Mouse (Mus musculus) layer of hippocampus, postnatal 25 days (tissue): ENCODE measurements around the gene Prdx1. TPM values are rescaled to one million over a fixed set of nuclear protein-coding genes. Genes with fewer than 3 reads are reported as not detected.

ENCODE experiments used
- DNase-seq, 2 experiments: peaks; one replicate each; pipeline ENCODE4 v3.0.0; 2022; ENCODE audit warnings: mixed read lengths in 2 of 2, low spot score in 1 of 2; ENCODE audit errors: extremely low spot score in 1 of 2
- total RNA-seq, 2 experiments: library from RNA; stranded (reverse); gene quantifications; 2 replicates each; pipeline ENCODE4 v1.2.3; 2021

The Prdx1 gene
- total RNA-seq, 2 experiments from 2014 or later, result 162 to 182 TPM

DNA sequence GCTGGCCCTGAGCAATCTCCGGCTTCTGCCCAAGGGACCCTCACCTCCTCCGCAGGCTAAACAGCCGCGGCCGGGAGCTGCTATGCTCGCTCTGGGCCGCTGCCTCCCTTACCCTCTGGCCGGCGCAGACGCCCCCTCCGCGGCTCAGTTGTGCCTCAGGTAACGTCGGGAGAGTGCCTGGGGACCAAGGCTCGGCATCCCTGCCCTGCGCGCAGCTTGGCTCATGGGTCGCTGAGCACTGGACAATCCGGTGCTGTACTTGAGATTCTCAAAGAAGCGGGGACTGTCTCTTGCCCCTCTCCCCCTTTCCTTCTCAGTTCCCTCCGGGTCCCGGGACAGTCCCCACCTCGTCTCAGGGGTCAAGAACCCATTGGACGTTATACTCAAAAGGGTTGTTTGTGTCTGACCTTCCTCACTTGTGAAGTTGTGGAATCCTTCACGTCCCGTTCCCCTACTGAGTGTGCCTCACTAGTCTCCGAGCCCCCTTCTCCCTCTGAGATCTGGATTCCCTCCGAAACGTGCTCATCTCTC is 35.8 kb downstream of the Prdx1 start:
- no peak for DNase-seq

DNA sequence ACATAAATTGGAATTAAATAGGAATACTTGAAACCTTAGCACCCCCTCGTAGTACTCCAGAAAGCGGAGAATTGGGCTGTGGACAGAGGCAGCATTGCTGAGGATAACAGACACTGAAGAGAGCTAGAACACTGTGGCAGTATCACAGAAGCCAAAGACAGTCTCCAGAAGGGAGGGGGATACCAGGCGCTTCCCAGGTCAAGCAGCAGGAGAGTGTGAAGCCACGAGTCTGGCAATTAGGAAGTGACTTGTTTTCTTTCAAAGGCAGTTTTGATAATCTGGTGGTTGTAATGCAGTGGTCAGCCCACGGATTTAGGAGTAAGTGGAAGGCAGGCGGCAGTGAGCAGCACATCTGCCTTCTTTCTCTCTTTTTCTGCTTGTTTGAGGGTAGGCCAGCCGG is 36.9 kb downstream of the Prdx1 start:
- DNase-seq, result no peak

DNA sequence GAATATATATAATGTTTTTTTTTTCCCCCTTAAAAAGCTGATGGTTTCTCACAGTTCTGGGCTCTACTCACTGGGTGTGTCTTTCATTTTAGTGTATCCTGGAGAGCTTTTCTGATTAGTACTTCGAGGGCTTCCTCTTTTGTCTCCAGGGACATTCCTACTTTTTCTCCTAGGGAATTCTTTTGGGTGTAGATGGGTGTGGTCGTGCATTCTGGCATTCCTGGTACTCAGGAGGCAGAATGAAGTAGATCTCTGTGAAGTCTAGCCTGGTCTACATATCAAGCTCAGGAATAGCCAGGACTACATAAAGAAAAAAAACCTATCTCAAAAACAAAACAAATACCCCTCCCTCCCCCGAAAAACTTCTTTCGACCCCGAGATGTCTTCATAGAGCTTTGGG is 40.1 kb downstream of the Prdx1 start:
- DNase-seq, result no peak

DNA sequence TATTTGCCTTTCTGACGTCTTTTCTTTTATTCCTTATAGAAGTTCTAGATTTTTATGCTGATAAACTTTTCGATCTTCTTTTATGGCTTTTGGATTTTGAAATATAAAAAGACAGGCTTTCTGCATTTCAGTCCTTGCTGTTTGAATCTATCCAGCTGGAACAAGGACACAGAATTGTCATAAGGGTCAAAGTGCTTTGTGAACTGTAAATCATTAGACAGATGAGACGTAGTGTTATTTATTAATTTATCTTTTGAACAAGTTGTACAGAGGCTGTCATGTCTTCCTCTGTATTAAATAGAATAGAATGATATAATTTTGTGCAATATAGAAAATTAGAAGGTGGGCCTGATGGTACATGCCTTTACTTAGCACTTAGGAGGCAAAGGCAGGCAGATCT is 42.1 kb downstream of the Prdx1 start:
- no peak for DNase-seq

DNA sequence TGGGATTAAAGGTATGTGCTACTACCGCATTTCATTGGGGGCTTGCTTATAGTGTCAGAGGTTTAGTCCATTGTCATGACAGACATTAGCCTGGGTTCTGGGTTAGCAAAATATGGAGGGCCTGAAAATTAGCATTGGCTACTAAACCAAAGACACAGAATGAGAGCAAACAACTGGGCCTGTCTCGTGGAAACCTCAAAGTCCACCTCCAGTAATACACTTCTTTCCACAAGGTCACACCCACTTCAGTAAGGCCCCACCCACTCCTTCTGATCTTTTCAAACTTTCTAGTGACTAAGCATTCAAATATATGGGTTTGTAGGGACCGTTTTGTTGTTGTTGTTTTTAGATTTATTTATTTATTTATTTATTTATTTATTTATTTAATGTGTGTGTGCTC is 44.2 kb downstream of the Prdx1 start:
- DNase-seq, result no peak

DNA sequence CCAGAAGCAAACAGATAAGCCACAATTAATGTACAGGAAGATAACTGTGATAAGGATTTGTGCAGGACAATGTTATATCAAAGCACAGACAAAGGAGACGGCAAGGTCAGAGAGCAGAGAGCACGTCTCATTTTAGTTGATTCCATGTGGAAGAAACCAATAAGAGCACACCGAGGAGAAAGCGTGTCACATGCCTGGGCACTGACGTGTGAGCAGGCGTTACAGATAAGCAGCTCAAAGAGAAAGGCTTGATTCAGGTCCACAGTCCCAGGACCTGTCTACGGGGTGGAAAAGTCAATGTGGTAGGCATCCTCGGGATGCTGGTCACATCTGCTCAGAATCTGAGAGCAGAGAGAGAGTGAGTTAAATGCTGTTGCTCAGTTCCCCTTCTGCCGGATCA is 45.7 kb downstream of the Prdx1 start:
- DNase-seq, result no peak

DNA sequence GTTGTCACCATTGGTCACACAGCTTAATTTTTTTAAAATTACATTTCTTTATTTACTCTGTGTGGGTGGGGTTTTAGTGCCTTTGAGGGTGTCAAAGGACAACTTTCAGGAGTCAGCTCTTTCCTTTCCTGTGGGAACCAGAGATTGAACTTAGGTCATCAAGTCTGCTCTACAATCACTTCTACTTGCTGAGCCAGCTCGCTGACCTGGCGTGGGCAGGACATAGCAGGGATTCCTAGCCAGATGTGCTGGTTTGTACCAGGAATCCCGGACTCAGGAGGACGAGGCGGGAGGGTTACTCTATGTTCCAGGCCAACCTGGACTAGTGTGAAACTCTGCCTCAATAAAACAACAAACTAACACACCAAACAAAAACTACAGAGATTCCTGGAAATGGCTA is 47.0 kb downstream of the Prdx1 start:
- DNase-seq, result no peak

DNA sequence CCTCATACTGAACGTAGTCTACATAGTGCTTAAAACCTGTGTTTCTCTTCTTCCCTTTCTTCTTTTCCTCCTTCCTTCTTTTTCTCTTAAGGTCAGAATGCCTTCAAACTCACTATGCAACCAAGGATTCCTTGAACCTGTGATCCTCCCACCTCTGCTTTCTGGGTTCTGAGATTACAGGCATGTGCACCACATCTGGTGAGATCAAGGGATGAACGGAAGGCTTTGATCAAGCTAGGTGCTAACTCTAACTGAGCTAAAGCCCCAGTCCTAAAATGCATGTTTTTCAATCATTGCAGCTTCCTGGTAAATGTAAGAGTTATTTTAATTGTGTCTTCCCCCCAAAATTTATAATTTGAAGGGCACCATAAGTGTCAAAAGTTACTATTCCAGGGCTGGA is 49.7 kb downstream of the Prdx1 start:
- no peak for DNase-seq

DNA sequence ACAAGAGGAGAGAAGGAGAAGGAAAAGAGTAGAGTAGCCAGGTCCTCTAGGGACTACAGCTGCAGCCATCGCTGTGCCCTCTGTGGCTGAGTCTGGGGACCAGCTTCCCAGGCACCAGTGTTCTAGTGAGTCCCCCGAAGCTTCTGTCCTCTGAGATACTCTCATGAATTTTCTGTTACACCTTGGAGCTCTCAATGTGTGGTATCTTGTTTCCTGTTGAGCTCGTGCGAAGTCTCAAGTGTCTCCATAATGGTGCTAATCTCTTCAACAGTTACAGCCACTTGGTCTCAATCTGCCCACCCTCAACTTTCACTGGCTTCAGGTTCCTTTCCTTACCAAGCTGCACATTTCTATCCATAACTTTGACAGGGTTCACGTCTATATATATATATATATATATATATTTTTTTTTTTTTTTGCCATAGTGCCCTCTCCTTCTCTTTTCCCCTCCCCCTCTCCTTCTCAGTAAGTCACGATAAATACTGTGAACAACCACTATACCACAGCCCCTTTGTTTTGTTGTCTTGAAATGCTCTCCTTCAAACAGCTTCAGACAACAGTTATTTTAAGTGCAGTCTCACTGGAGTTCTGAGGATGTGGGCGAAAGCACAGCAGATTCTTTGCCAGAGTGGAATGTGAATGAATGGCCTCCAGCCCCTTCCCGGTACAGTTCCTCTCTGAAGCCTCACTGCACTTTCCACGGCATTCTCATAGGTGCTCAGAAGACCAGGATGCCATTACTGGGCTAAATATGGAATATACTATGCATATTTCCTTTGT is 53.8 kb downstream of the Prdx1 start:
- no peak for DNase-seq

DNA sequence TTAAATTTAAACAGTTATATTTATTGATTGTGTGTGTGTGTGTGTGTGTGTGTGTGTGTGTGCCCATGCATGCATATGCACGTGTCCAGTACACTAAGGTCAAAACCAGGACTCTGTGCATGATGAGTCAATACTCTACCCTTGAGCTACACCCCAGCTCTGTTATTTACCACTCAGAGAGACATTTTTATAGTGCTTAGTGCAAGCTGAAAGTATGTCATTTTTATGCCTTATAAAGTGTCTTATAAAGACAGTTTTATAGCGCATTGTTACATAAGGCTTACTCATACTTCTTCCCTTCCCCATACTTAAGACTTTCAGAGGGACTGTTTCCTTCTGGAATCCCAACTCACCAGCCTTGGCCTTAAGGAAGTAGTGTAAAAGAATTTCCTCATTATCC is 64.4 kb downstream of the Prdx1 start:
- DNase-seq, result no peak

Other genes with a start within 250 kb of the Prdx1 start
- 100 to 1,000 TPM in 1 of 2 experiments, 10 to 100 TPM in 1; 86.7 to 100 TPM for gene Mast2, start 221.4 kb upstream of the Prdx1 start, total RNA-seq
- gene Ipp, start 178.0 kb upstream of the Prdx1 start, total RNA-seq, result 10 to 100 TPM; 17.9 to 20.3 TPM
- 10 to 100 TPM; 11.8 to 13.0 TPM for gene Tmem69, start 129.6 kb upstream of the Prdx1 start, total RNA-seq
- gene Gpbp1l1, start 127.9 kb upstream of the Prdx1 start, total RNA-seq, result 10 to 100 TPM; 35.8 to 40.7 TPM
- gene Ccdc17, start 88.9 kb upstream of the Prdx1 start, total RNA-seq, result 1 to 10 TPM; 4.1 to 6.2 TPM
- gene Nasp, start 57.6 kb upstream of the Prdx1 start, total RNA-seq, result 10 to 100 TPM; 26.7 to 39.4 TPM
- gene Akr1a1, start 33.9 kb upstream of the Prdx1 start, total RNA-seq, result 100 to 1,000 TPM; 392 to 438 TPM
- 10 to 100 TPM; 18.0 to 18.3 TPM for gene Mmachc, start 22.9 kb downstream of the Prdx1 start, total RNA-seq
- 1 to 10 TPM; 3.0 to 4.3 TPM for gene Ccdc163, start 23.0 kb downstream of the Prdx1 start, total RNA-seq
- gene Tesk2, start 35.4 kb downstream of the Prdx1 start, total RNA-seq, result 1 to 10 TPM; 4.5 TPM
- gene Toe1, start 122.1 kb downstream of the Prdx1 start, total RNA-seq, result 10 to 100 TPM; 12.0 to 13.1 TPM
- gene Mutyh, start 122.2 kb downstream of the Prdx1 start, total RNA-seq, result 1 to 10 TPM; 3.1 to 5.4 TPM
- gene Hpdl, start 136.2 kb downstream of the Prdx1 start, total RNA-seq, result 1 to 10 TPM; 4.8 to 5.0 TPM
- 10 to 100 TPM; 17.1 to 17.9 TPM for gene Zswim5, start 191.8 kb downstream of the Prdx1 start, total RNA-seq